In the genomic region with DNA sequence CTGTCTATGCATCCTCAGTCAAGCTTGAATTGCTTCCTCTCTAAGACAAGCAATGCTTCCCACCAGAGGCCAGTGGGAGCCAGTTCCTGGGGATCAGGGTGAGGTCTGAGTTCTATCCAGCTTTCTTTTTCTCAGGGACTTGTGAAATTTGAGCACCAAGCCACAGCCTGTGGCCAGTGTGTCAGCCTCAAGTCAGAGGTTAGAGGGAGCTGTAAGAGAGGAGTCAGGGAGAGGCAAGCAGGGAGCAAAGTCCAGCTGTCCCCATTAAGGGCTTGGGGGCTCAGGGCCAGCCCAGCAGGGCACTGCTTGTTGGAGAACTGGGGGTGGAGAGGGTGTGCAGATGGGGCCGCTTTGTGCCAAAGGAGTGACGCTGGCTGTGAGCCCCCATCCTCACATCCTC, we compare ENCODE assay signal across 19 mouse cellular contexts. TPM values are rescaled to one million over a fixed set of nuclear protein-coding genes. Genes with fewer than 3 reads are reported as not detected.
DNase-seq lines count a peak whose midpoint lies in the region; ATAC-seq and TF ChIP-seq lines count a peak whose summit lies in the region.
"Had no signal": no experiment of that assay in that cellular context is flagged by ENCODE, and none has a peak within 500 bp of the region (broad histone marks: within the 10 kb centered on the region; RNA-seq: fewer than 3 reads in every experiment).

No protein-coding gene starts in this region.

- H3K9ac ChIP-seq in heart, embryonic 11.5 days (ENCODE audit: low read depth, low read length) = no peak overlapping the region
- H3K9ac ChIP-seq in midbrain, embryonic 16.5 days (ENCODE audit: low read depth, low read length) = no peak overlapping the region
- H3K9ac ChIP-seq: forebrain, embryonic 15.5 days; liver, embryonic 13.5 days had no signal

- peaks cover 85% of the 10 kb centered on the region for H3K4me1 ChIP-seq in heart, embryonic 10.5 days
- H3K4me1 ChIP-seq in heart, embryonic 11.5 days (ENCODE audit: control insufficient read depth, insufficient read depth, low read length) = peaks cover 59% of the 10 kb centered on the region
- H3K4me1 ChIP-seq in midbrain, embryonic 10.5 days = peaks cover 51% of the 10 kb centered on the region
- H3K4me1 ChIP-seq in midbrain, embryonic 16.5 days (ENCODE audit: control insufficient read depth, insufficient read depth, low read length) = peaks cover 11% of the 10 kb centered on the region
- peaks cover 6% of the 10 kb centered on the region; the same call in 1 of the 2 replicates for H3K4me1 ChIP-seq in cerebellum, adult 2 months (ENCODE audit: control insufficient read depth, insufficient read depth, low read length)

- TF ChIP-seq CTCF in cerebellum, adult 2 months (IDR thresholded peaks at IDR 0.05; ENCODE audit: borderline replicate concordance, insufficient read depth, low read depth, low read length) = no peak

- H3K9me3 ChIP-seq in heart, embryonic 10.5 days = no peaks in the 10 kb centered on the region
- no peaks in the 10 kb centered on the region for H3K9me3 ChIP-seq in heart, embryonic 11.5 days (replicated peaks; ENCODE audit: control insufficient read depth, low read length)
- H3K9me3 ChIP-seq in midbrain, embryonic 10.5 days (replicated peaks) = no peaks in the 10 kb centered on the region
- no peaks in the 10 kb centered on the region for H3K9me3 ChIP-seq in midbrain, embryonic 16.5 days (replicated peaks; ENCODE audit: control insufficient read depth, low read length, poor library complexity, severe bottlenecking)
- H3K9me3 ChIP-seq: forebrain, embryonic 15.5 days; liver, embryonic 13.5 days had no signal

- no peak overlapping the region for H3K4me3 ChIP-seq in heart, embryonic 10.5 days
- H3K4me3 ChIP-seq in heart, embryonic 11.5 days (ENCODE audit: low read depth, low read length) = no peak overlapping the region
- no peak overlapping the region for H3K4me3 ChIP-seq in midbrain, embryonic 10.5 days
- no peak overlapping the region for H3K4me3 ChIP-seq in midbrain, embryonic 16.5 days (ENCODE audit: low read depth, low read length)
- no peak overlapping the region for H3K4me3 ChIP-seq in cerebellum, adult 2 months (replicated peaks; ENCODE audit: insufficient read depth, low read depth, low read length)
- H3K4me3 ChIP-seq: forebrain, embryonic 15.5 days; liver, embryonic 13.5 days had no signal

- no peak overlapping the region for H3K4me2 ChIP-seq in heart, embryonic 11.5 days
- H3K4me2 ChIP-seq in midbrain, embryonic 16.5 days (ENCODE audit: low read length) = no peak overlapping the region
- H3K4me2 ChIP-seq: forebrain, embryonic 15.5 days; liver, embryonic 13.5 days; midbrain, embryonic 11.5 days had no signal

- H3K27ac ChIP-seq in heart, embryonic 10.5 days = peak overlapping the region; percentile 47
- no peak overlapping the region for H3K27ac ChIP-seq in heart, embryonic 11.5 days (ENCODE audit: low read depth, low read length)
- H3K27ac ChIP-seq in midbrain, embryonic 10.5 days (replicated peaks) = 0 out of 2 replicates have a peak overlapping the region, but pooled peaks have one; percentile 10
- no peak overlapping the region for H3K27ac ChIP-seq in midbrain, embryonic 16.5 days (ENCODE audit: low read length)
- H3K27ac ChIP-seq in cerebellum, adult 2 months (ENCODE audit: insufficient read depth, low read length) = no peak overlapping the region
- H3K27ac ChIP-seq: forebrain, embryonic 15.5 days; liver, embryonic 13.5 days had no signal

- H3K27me3 ChIP-seq in heart, embryonic 10.5 days (ENCODE audit: insufficient read depth, poor library complexity, severe bottlenecking) = 0 out of 2 replicates have a peak, but pooled peaks cover 6% of the 10 kb centered on the region
- H3K27me3 ChIP-seq in heart, embryonic 11.5 days (ENCODE audit: control insufficient read depth, insufficient read depth, low read length) = no peaks in the 10 kb centered on the region
- peaks cover 17% of the 10 kb centered on the region for H3K27me3 ChIP-seq in midbrain, embryonic 10.5 days (ENCODE audit: low read depth, poor library complexity, severe bottlenecking)
- no peaks in the 10 kb centered on the region for H3K27me3 ChIP-seq in midbrain, embryonic 16.5 days (ENCODE audit: control insufficient read depth, insufficient read depth, low read depth, low read length)
- no peaks in the 10 kb centered on the region for H3K27me3 ChIP-seq in cerebellum, adult 2 months (ENCODE audit: control insufficient read depth, insufficient read depth, low read length)

- no peaks in the 10 kb centered on the region for H3K36me3 ChIP-seq in heart, embryonic 10.5 days
- no peaks in the 10 kb centered on the region for H3K36me3 ChIP-seq in heart, embryonic 11.5 days (ENCODE audit: control insufficient read depth, insufficient read depth, low read length)
- H3K36me3 ChIP-seq in midbrain, embryonic 10.5 days = no peaks in the 10 kb centered on the region
- no peaks in the 10 kb centered on the region for H3K36me3 ChIP-seq in midbrain, embryonic 16.5 days (ENCODE audit: control insufficient read depth, insufficient read depth, low read length)
- H3K36me3 ChIP-seq: forebrain, embryonic 15.5 days; liver, embryonic 13.5 days had no signal

- DNase-seq in adrenal gland, postnatal 10 days = peak; percentile 7
- DNase-seq in adrenal gland, adult 18-20 months (ENCODE audit: low spot score in 2 of 2) = no peak
- no peak for DNase-seq in heart, embryonic 10.5 days (ENCODE audit: low spot score)
- DNase-seq in midbrain, embryonic 10.5 days (ENCODE audit: low spot score) = no peak
- DNase-seq in spleen, postnatal 14 days (ENCODE audit: low spot score in 2 of 2) = no peak
- no peak for DNase-seq in cerebellum, adult 2 months
- DNase-seq: adrenal gland, adult 2 months; cerebellum, adult 18-20 months; embryo, embryonic 11 days; kidney, postnatal 25 days; liver, embryonic 13.5 days; spleen, adult 18-20 months had no signal

- WGBS in heart, embryonic 10.5 days = 72% methylated on average over 2 of the region's 2 CpGs
- 87% methylated on average over 2 of the region's 2 CpGs for WGBS in heart, embryonic 11.5 days (ENCODE audit: insufficient replicate concordance)
- WGBS in midbrain, embryonic 10.5 days = 72% methylated on average over 2 of the region's 2 CpGs
- WGBS in midbrain, embryonic 16.5 days = 74% methylated on average over 2 of the region's 2 CpGs
- 34% methylated on average over 2 of the region's 2 CpGs for WGBS in cerebellum, adult 2 months

- TF ChIP-seq POLR2A in cerebellum, adult 2 months (IDR thresholded peaks at IDR 0.05; ENCODE audit: borderline replicate concordance, insufficient read depth, low read length) = no peak

- ATAC-seq in heart, embryonic 11.5 days (replicated peaks; ENCODE audit: insufficient number of reproducible peaks, low FRiP score, low TSS enrichment) = no peak
- ATAC-seq in midbrain, embryonic 16.5 days = no peak
- ATAC-seq: forebrain, embryonic 15.5 days had no signal

RNA-seq across cellular contexts. Expression of gene Sema4c, which starts 5.0 kb away (rescaled TPM):
- total RNA-seq in adrenal gland, postnatal 10 days (2021) = 10 to 100 TPM; 27.3 to 28.9 TPM
- total RNA-seq in adrenal gland, adult 18-20 months (2021) = 10 to 100 TPM; 13.7 to 15.8 TPM
- 12.2 and 15.2 TPM in 2 replicates for polyA plus RNA-seq in heart, embryonic 10.5 days (2016; fragmentation: Nextera tagmentation; extraction: Ambion mirVana)
- 0.96 and 2.1 TPM in 2 replicates for polyA plus RNA-seq in heart, embryonic 11.5 days (2014; fragmentation: Nextera tagmentation; extraction: Ambion mirVana)
- polyA plus RNA-seq in midbrain, embryonic 10.5 days (2016; fragmentation: Nextera tagmentation; extraction: Ambion mirVana) = 20.8 and 26.3 TPM in 2 replicates
- polyA plus RNA-seq in midbrain, embryonic 16.5 days (2015; fragmentation: Nextera tagmentation; extraction: Ambion mirVana) = 24.4 and 27.0 TPM in 2 replicates
- 23.8 and 28.5 TPM in 2 replicates for polyA plus RNA-seq in cerebellum, adult 2 months (2012; rRNA removed)

RNA-seq across cellular contexts. Expression of gene Ankrd39, which starts 16.0 kb away (rescaled TPM):
- 10 to 100 TPM; 12.9 to 21.6 TPM for total RNA-seq in adrenal gland, postnatal 10 days (2021)
- total RNA-seq in adrenal gland, adult 18-20 months (2021) = 10 to 100 TPM; 11.0 to 11.1 TPM
- polyA plus RNA-seq in heart, embryonic 10.5 days (2016; fragmentation: Nextera tagmentation; extraction: Ambion mirVana) = 23.9 and 24.5 TPM in 2 replicates
- polyA plus RNA-seq in heart, embryonic 11.5 days (2014; fragmentation: Nextera tagmentation; extraction: Ambion mirVana) = 19.9 and 25.1 TPM in 2 replicates
- 17.8 and 21.2 TPM in 2 replicates for polyA plus RNA-seq in midbrain, embryonic 10.5 days (2016; fragmentation: Nextera tagmentation; extraction: Ambion mirVana)
- polyA plus RNA-seq in midbrain, embryonic 16.5 days (2015; fragmentation: Nextera tagmentation; extraction: Ambion mirVana) = 30.6 and 32.8 TPM in 2 replicates
- 30.8 and 37.5 TPM in 2 replicates for polyA plus RNA-seq in cerebellum, adult 2 months (2012; rRNA removed)

RNA-seq across cellular contexts. Expression of gene Gm42417, which starts 24.0 kb away (rescaled TPM):
- 10 to 100 TPM; 10.2 to 32.9 TPM for total RNA-seq in adrenal gland, postnatal 10 days (2021)
- not detected for total RNA-seq in adrenal gland, adult 18-20 months (2021)
- polyA plus RNA-seq in heart, embryonic 10.5 days (2016; fragmentation: Nextera tagmentation; extraction: Ambion mirVana) = 0.20 and 1.0 TPM in 2 replicates
- 0.44 TPM in 1 of 2 replicates, not detected in the other for polyA plus RNA-seq in heart, embryonic 11.5 days (2014; fragmentation: Nextera tagmentation; extraction: Ambion mirVana)
- 0.69 TPM in 1 of 2 replicates, not detected in the other for polyA plus RNA-seq in midbrain, embryonic 10.5 days (2016; fragmentation: Nextera tagmentation; extraction: Ambion mirVana)
- 0.20 and 0.75 TPM in 2 replicates for polyA plus RNA-seq in midbrain, embryonic 16.5 days (2015; fragmentation: Nextera tagmentation; extraction: Ambion mirVana)
- 0.05 and 0.40 TPM in 2 replicates for polyA plus RNA-seq in cerebellum, adult 2 months (2012; rRNA removed)
- total RNA-seq: adrenal gland, adult 2 months; layer of hippocampus, postnatal 14 days; left cerebral cortex, postnatal 36 days had no signal
- polyA plus RNA-seq: adrenal gland, adult 2 months; forebrain, embryonic 15.5 days; liver, embryonic 13.5 days; midbrain, embryonic 11.5 days; stomach, embryonic 16.5 days had no signal

RNA-seq across cellular contexts. Expression of gene Ankrd23, which starts 26.5 kb away (rescaled TPM):
- total RNA-seq in adrenal gland, postnatal 10 days (2021) = 10 to 100 TPM; 22.5 to 73.8 TPM
- total RNA-seq in adrenal gland, adult 18-20 months (2021) = 10 to 100 TPM; 10.3 to 10.6 TPM
- 16.7 and 19.0 TPM in 2 replicates for polyA plus RNA-seq in heart, embryonic 10.5 days (2016; fragmentation: Nextera tagmentation; extraction: Ambion mirVana)
- 9.8 and 13.6 TPM in 2 replicates for polyA plus RNA-seq in heart, embryonic 11.5 days (2014; fragmentation: Nextera tagmentation; extraction: Ambion mirVana)
- polyA plus RNA-seq in midbrain, embryonic 10.5 days (2016; fragmentation: Nextera tagmentation; extraction: Ambion mirVana) = 16.3 and 17.4 TPM in 2 replicates
- 16.1 and 17.0 TPM in 2 replicates for polyA plus RNA-seq in midbrain, embryonic 16.5 days (2015; fragmentation: Nextera tagmentation; extraction: Ambion mirVana)
- polyA plus RNA-seq in cerebellum, adult 2 months (2012; rRNA removed) = 14.4 and 15.2 TPM in 2 replicates

RNA-seq across cellular contexts. Expression of gene Cnnm3, which starts 51.5 kb away (rescaled TPM):
- total RNA-seq in adrenal gland, postnatal 10 days (2021) = 10 to 100 TPM; 23.1 to 29.8 TPM
- 10 to 100 TPM; 20.8 to 28.9 TPM for total RNA-seq in adrenal gland, adult 18-20 months (2021)
- 1.5 and 2.5 TPM in 2 replicates for polyA plus RNA-seq in heart, embryonic 10.5 days (2016; fragmentation: Nextera tagmentation; extraction: Ambion mirVana)
- 2.5 and 3.9 TPM in 2 replicates for polyA plus RNA-seq in heart, embryonic 11.5 days (2014; fragmentation: Nextera tagmentation; extraction: Ambion mirVana)
- polyA plus RNA-seq in midbrain, embryonic 10.5 days (2016; fragmentation: Nextera tagmentation; extraction: Ambion mirVana) = 2.6 and 3.1 TPM in 2 replicates
- polyA plus RNA-seq in midbrain, embryonic 16.5 days (2015; fragmentation: Nextera tagmentation; extraction: Ambion mirVana) = 4.2 and 4.5 TPM in 2 replicates
- polyA plus RNA-seq in cerebellum, adult 2 months (2012; rRNA removed) = 46.2 and 48.7 TPM in 2 replicates

Comparison
In these comparisons a context has a peak if more than half of its experiments do, and no peak if none do; other contexts are left out.
1. H3K27ac ChIP-seq: peak in heart, embryonic 10.5 days (single experiment) and midbrain, embryonic 10.5 days (single experiment); none in heart, embryonic 11.5 days (single experiment), midbrain, embryonic 16.5 days (single experiment) and cerebellum, adult 2 months (single experiment).